Mouse (Mus musculus) thymus, adult 2 months (tissue): ENCODE data around the gene Mtr. TPM values are rescaled to one million over a fixed set of nuclear protein-coding genes. Genes with fewer than 3 reads are reported as not detected.

Experiments
- DNase-seq: peaks from one replicate; pipeline ENCODE4 v3.0.0; 2021
- H3K27ac ChIP-seq: fragments of 200-500 bp; 2 replicates; pipeline ENCODE4 v1.5.1; 2012; ENCODE audit warnings: low read length, control low read depth; ENCODE audit not compliant: control insufficient read depth, insufficient read depth
- H3K27me3 ChIP-seq: fragments of 200-500 bp; 2 replicates; pipeline ENCODE4 v1.6.1; 2012; ENCODE audit warnings: mild to moderate bottlenecking, low read length, moderate library complexity, mixed read lengths; ENCODE audit not compliant: control insufficient read depth, insufficient read depth
- H3K36me3 ChIP-seq: fragments of 200-500 bp; 2 replicates; pipeline ENCODE4 v1.6.1; 2012; ENCODE audit warnings: mild to moderate bottlenecking, low read length, moderate library complexity; ENCODE audit not compliant: control insufficient read depth, insufficient read depth
- H3K4me1 ChIP-seq: fragments of 200-500 bp; replicated peaks from 2 replicates; pipeline ENCODE4 v1.6.1; 2012; ENCODE audit warnings: low read length; ENCODE audit not compliant: control insufficient read depth, insufficient read depth
- H3K4me3 ChIP-seq: fragments of 200-500 bp; 2 replicates; pipeline ENCODE4 v1.5.1; 2012; ENCODE audit warnings: mild to moderate bottlenecking, low read length, control low read depth, moderate library complexity; ENCODE audit not compliant: control insufficient read depth, insufficient read depth
- CTCF ChIP-seq: fragments of 200-500 bp; IDR thresholded peaks from 2 replicates; pipeline ENCODE4 v1.5.1; 2012; ENCODE audit warnings: mild to moderate bottlenecking, control low read depth, low read length, moderate library complexity, borderline replicate concordance; ENCODE audit not compliant: control insufficient read depth, poor library complexity, insufficient read depth; ENCODE audit errors: extremely low read depth
- POLR2A ChIP-seq: fragments of 200-500 bp; IDR thresholded peaks from 2 replicates; pipeline ENCODE4 v1.6.1; 2012; ENCODE audit warnings: mild to moderate bottlenecking, low read length, control low read depth, moderate library complexity; ENCODE audit not compliant: control insufficient read depth, poor library complexity, insufficient read depth; ENCODE audit errors: extremely low read depth
- WGBS: fragments of 180-500 bp; shearing (Covaris S2); methylation state at CpG from one replicate; pipeline ENCODE4 v1.1.7; 2018; 5-methylcytosine and 5-hydroxymethylcytosine counted together
- polyA plus RNA-seq: library from polyadenylated mRNA; depleted of rRNA; stranded (reverse); fragments of >200 nt; gene quantifications from 2 replicates; pipeline ENCODE4 v1.2.3, GENCODE M21; 2012

The Mtr gene
- polyA plus RNA-seq, 1 experiment, result 13.5 TPM

DNA sequence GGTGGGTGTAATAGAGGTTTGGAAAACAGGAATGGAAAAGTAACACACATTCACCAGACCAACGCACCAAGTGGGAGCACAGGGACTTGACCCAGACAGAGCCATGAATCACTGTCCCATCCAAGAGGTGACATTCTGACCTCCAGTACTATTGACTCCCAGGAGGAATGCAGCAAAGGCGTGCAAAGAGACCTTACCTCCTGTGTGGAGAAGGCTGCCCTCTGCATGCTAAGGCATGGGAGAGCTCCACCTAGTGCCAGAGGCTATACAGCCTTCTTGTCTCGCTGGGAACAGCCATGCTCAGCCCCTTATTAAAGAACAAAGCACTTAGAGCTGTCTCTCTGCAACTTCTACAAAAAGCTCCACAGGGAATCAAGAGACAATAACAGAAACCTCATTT, 9.2 kb upstream of the Mtr start:
- DNase-seq, result no peak
- H3K4me3 ChIP-seq, result no peak overlapping the region
- H3K36me3 ChIP-seq, result no peaks in the 10 kb centered on the region
- no peaks in the 10 kb centered on the region for H3K27me3 ChIP-seq
- TF ChIP-seq POLR2A (no peak), CTCF (no peak)
- no peak overlapping the region for H3K27ac ChIP-seq
- 90% methylated on average over 3 of the region's 3 CpGs for WGBS
- H3K4me1 ChIP-seq, result no peaks in the 10 kb centered on the region

DNA sequence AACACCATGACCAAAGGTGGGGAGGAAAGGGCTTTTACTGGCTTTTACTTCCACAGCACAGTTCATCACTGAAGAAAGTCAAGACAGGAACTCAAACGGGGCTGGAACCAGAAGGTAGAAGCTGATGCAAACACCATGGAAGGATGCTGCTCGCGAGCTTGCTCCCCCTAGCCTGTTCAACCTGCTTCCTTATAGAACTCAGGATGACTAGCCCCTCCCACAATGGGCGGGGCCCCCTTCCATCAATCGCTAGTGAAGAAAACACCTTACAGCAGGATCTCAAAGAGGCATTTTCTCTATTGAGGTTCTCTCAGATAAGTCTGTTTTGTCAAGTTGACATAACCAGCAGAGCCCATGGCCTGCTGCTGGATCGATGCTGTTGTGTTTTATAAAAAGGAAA, 6.1 kb upstream of the Mtr start:
- no peaks in the 10 kb centered on the region for H3K4me1 ChIP-seq
- H3K27ac ChIP-seq, result no peak overlapping the region
- no peak overlapping the region for H3K4me3 ChIP-seq
- 86% methylated on average over 6 of the region's 6 CpGs for WGBS
- no peaks in the 10 kb centered on the region for H3K27me3 ChIP-seq
- H3K36me3 ChIP-seq, result no peaks in the 10 kb centered on the region
- no peak for DNase-seq
- TF ChIP-seq CTCF, result no peak
- TF ChIP-seq POLR2A, result no peak

DNA sequence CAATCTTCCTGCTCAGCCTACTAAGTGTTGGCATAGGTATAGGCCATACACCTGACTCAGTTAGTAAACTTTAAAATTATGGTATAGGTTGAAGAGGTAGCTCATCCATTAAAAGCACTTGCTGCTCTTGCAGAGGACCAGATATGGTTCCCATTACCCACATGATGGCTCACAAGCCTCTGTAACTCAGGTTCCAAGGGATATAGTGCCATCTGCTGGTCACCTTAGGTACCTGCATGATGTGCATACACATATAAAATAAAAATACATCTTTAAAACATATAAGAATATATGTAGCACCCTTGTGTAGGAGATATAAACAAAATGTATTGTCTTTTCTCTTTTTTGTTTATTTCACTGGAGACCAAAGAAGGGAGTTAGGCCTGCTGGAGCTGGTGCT, 3.6 kb upstream of the Mtr start:
- no peaks in the 10 kb centered on the region for H3K27me3 ChIP-seq
- TF ChIP-seq POLR2A (no peak), CTCF (no peak)
- no peaks in the 10 kb centered on the region for H3K36me3 ChIP-seq
- no peak overlapping the region for H3K4me3 ChIP-seq
- DNase-seq, result no peak
- H3K27ac ChIP-seq, result no peak overlapping the region
- H3K4me1 ChIP-seq, result no peaks in the 10 kb centered on the region

DNA sequence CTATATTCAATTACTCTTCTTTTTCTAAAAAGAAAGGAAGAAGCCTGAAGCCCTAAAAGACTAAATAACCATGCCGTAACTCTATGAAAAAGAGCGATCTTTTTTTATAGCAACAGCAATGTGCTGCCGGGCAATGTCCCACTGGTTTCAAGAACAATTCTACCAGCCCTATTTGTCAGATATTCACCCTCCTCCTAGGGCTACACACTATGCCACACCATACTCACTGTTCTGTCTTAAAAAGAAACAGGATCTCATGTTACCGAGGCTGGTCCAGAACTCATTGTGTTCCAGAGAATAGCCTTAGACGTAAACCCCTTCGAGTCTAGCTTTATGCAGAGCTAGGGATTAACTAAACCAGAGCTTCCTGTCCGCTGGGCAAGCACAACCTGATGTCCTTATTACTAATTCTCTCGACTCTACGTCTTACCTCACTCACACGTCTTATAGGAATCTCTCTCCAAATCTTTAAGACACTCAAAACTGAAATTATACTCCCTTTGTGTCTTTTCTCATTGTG, 982 bp downstream of the Mtr start:
- Histone ChIP-seq H3K36me3 (0 out of 2 replicates have a peak, but pooled peaks cover under 1% of the 10 kb centered on the region), H3K27ac (no peak overlapping the region), H3K4me3 (no peak overlapping the region), H3K27me3 (no peaks in the 10 kb centered on the region), H3K4me1 (no peaks in the 10 kb centered on the region)
- DNase-seq, result no peak
- no peak for TF ChIP-seq POLR2A
- no peak for TF ChIP-seq CTCF
- WGBS, result 5% methylated on average over 10 of the region's 10 CpGs

DNA sequence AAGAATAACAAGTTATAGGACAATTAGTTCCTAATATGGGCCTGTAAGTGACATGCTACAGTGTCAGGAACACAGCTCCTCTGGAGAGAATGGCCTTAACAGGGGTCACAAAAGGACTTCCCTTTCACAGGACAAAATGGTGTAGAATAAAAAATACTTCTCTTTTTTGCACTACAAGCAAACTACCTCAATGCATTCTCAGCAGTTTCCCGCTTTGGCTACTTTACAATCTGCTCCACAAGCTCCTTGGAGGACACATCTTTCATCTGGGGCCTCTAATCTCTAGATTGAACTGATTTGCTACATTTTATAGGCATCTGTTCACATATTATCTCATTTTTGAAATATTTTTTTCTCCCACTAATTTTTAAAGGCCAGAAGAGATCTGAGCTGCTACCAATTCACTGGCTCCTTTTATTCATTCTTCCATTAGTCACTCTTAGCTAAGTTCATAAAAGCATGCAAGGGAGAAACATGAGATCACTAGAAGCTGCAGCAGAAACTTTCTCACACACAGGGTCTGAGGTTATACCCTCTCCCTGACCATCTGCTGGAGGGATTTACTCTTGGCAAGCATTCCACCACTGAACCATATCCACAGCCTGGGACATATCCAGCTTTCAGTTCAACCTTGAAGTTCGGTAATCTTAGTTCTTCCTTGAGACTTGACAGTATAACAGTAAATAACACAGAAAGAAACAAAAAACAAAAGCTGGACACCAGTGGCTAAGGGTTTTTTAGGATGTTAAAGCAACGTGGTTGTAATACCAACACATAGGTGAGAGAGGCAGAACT, 1.8 kb downstream of the Mtr start:
- Histone ChIP-seq H3K27me3 (no peaks in the 10 kb centered on the region), H3K4me1 (no peaks in the 10 kb centered on the region), H3K4me3 (no peak overlapping the region), H3K36me3 (0 out of 2 replicates have a peak, but pooled peaks cover 4% of the 10 kb centered on the region), H3K27ac (no peak overlapping the region)
- DNase-seq, result no peak
- TF ChIP-seq CTCF (no peak), POLR2A (no peak)
- WGBS, result 43% methylated on average over 3 of the region's 3 CpGs

DNA sequence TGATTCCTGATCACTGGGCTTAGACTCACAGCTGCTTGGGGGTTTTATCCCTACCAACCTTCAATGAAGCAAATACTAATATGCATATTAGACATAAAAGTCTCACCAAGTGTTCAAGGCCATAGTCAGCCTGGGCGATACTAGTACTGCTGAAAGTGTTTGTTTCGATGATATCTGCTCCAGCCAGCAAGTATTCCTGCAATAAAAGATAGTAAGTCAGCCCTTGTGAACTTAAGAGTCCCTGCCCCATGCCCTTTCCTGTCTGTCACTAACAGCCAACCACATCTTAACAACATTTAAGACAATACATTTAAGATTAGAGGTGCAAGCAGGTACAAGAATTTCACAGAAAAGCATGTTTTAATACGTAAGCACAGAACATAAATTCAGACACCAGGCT, 7.4 kb downstream of the Mtr start:
- H3K4me1 ChIP-seq, result no peaks in the 10 kb centered on the region
- WGBS, result 98% methylated on average over 3 of the region's 3 CpGs
- H3K27ac ChIP-seq, result no peak overlapping the region
- H3K36me3 ChIP-seq, result peaks cover 33% of the 10 kb centered on the region
- TF ChIP-seq CTCF, result no peak
- no peak for TF ChIP-seq POLR2A
- no peaks in the 10 kb centered on the region for H3K27me3 ChIP-seq
- H3K4me3 ChIP-seq, result no peak overlapping the region
- no peak for DNase-seq

DNA sequence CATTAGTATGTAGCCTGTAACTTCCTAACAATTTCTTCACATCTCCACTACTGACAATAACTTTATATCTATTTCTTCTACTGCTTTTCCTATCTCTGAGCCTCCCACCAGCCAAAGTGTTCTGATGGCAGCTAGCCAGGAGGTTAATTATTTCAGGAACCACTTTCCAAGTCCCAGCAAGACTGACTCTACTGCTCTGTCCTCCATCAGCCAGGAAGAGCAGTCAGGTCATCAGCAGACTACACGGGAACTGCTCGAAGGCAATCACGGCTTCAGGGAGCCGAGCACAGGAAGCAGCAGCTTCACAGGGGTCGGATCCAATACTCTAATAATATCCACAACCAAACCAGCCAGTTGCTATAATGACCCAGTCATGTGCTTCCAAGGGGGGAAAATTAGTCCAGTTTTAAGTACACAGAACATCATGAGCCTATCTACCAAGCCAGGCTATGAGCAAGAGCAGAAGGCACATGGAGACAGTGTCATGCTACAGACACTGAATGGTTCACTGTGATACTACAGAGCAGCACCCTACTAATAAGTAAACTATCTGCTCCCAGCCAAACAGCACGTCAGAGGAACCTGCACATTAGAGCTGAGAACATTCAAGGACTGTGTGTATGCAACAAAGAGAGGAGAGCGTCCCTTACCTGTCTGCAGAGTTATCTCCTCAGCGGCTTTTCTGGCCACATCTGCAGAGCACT, 8.6 kb downstream of the Mtr start:
- DNase-seq, result no peak
- Histone ChIP-seq H3K4me3 (no peak overlapping the region), H3K27me3 (no peaks in the 10 kb centered on the region), H3K27ac (no peak overlapping the region), H3K36me3 (peaks cover 33% of the 10 kb centered on the region), H3K4me1 (no peaks in the 10 kb centered on the region)
- WGBS, result 96% methylated on average over 8 of the region's 8 CpGs
- no peak for TF ChIP-seq POLR2A
- no peak for TF ChIP-seq CTCF
